ENCODE assay signal across 10 mouse cellular contexts in the genomic region with DNA sequence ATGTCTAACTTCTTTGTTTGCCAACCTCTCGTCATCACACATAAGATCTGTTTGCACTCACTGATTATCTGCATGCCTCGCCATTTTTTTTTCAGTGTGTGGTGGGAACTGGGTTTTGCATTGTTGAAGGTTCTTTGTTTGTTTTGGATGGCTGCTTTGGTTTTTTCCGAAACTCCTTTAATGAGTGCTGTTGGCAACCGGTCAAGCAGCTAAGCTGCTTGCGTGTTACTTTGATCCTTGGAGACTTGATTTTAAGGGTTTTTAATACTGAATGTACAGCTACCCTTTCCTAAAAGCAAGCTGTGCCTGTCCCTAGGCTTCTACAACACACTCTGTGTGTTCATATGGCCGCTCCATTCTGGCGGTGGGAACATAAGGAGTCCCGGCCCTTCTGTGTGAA.
DNase-seq lines count a peak whose midpoint lies in the region; ATAC-seq lines count a peak whose summit lies in the region.
"Had no signal": no experiment of that assay in that cellular context is flagged by ENCODE, and none has a peak within 500 bp of the region (broad histone marks: within the 10 kb centered on the region; RNA-seq: fewer than 3 reads in every experiment).

No protein-coding gene starts in this region.

- peak; percentile 9 to 11 for DNase-seq in frontal cortex, postnatal 10 days (ENCODE audit: low spot score in 2 of 2)
- no peak for DNase-seq in frontal cortex, adult 2 months (ENCODE audit: extremely low spot score in 1 of 2, low spot score in 1 of 2)
- peak; percentile 9 for DNase-seq in ovary, postnatal 14 days (ENCODE audit: low spot score)
- DNase-seq in ovary, postnatal 10 days (ENCODE audit: low spot score) = no peak
- DNase-seq in layer of hippocampus, adult 9-11 months = peak; percentile 12
- no peak for DNase-seq in thymus, postnatal 4 days

- H3K4me3 ChIP-seq in stomach, embryonic 16.5 days (replicated peaks; ENCODE audit: low read length) = no peak overlapping the region
- H3K4me3 ChIP-seq: myocyte had no signal

- no peaks in the 10 kb centered on the region for H3K27me3 ChIP-seq in stomach, embryonic 16.5 days (ENCODE audit: control insufficient read depth, insufficient read depth, low read length)

- 0 out of 2 replicates have a peak overlapping the region, but pooled peaks have one; percentile 21 for H3K27ac ChIP-seq in stomach, embryonic 16.5 days (ENCODE audit: low read length)

- H3K9ac ChIP-seq in stomach, embryonic 16.5 days (ENCODE audit: low read length) = no peak overlapping the region

- no peak for ATAC-seq in stomach, embryonic 16.5 days (ENCODE audit: insufficient read depth, low FRiP score)
- ATAC-seq in monocyte, adult 5-6 weeks (replicated peaks; ENCODE audit: insufficient number of reproducible peaks, low FRiP score, low TSS enrichment, poor library complexity, severe bottlenecking) = no peak
- ATAC-seq: intestine, postnatal 0 days had no signal

- H3K36me3 ChIP-seq in stomach, embryonic 16.5 days (ENCODE audit: control insufficient read depth, insufficient read depth, low read length) = no peaks in the 10 kb centered on the region

- H3K4me1 ChIP-seq in stomach, embryonic 16.5 days (ENCODE audit: control insufficient read depth, insufficient read depth, low read length) = 0 out of 2 replicates have a peak, but pooled peaks cover 2% of the 10 kb centered on the region

- H3K4me2 ChIP-seq in stomach, embryonic 16.5 days (ENCODE audit: low read depth, low read length) = no peak overlapping the region

- 65% methylated on average over 8 of the region's 8 CpGs for WGBS in stomach, embryonic 16.5 days

- H3K9me3 ChIP-seq in stomach, embryonic 16.5 days (replicated peaks; ENCODE audit: control insufficient read depth, low read length) = no peaks in the 10 kb centered on the region

Comparison
In these comparisons a context has a peak if more than half of its experiments do, and no peak if none do; other contexts are left out.
1. DNase-seq: peak in frontal cortex, postnatal 10 days (2 of 2), ovary, postnatal 14 days (single experiment) and layer of hippocampus, adult 9-11 months (single experiment); none in frontal cortex, adult 2 months (0 of 2), ovary, postnatal 10 days (single experiment) and thymus, postnatal 4 days (single experiment).